Mouse (Mus musculus) midbrain, postnatal 0 days (tissue): ENCODE measurements around the gene Cxcr2. TPM values are rescaled to one million over a fixed set of nuclear protein-coding genes. Genes with fewer than 3 reads are reported as not detected.

Experiments used
- ATAC-seq: fragments of 200-750 bp; cut with Nextera tagmentation; 2 replicates; pipeline ENCODE4 v1.8.0; 2017; ENCODE audit warnings: moderate number of reproducible peaks, mild to moderate bottlenecking, moderate TSS enrichment, moderate library complexity; ENCODE audit not compliant: low FRiP score
- DNase-seq: peaks from one replicate; pipeline ENCODE4 v3.0.0-alpha.2; 2015; ENCODE audit warnings: low spot score
- H3K27ac ChIP-seq: fragments of 300-500 bp; sonication (generic); 2 replicates; pipeline ENCODE4 v1.5.1; 2014; ENCODE audit warnings: low read depth, mild to moderate bottlenecking, low read length, mixed read lengths
- H3K27me3 ChIP-seq: fragments of 300-500 bp; sonication (generic); 2 replicates; pipeline ENCODE4 v1.6.1; 2014; ENCODE audit warnings: low read length, control low read depth, mixed read lengths; ENCODE audit not compliant: insufficient read depth
- H3K36me3 ChIP-seq: fragments of 300-500 bp; sonication (generic); 2 replicates; pipeline ENCODE4 v1.6.1; 2014; ENCODE audit warnings: low read length, control low read depth, mixed read lengths; ENCODE audit not compliant: insufficient read depth
- H3K4me1 ChIP-seq: fragments of 300-500 bp; sonication (generic); 2 replicates; pipeline ENCODE4 v1.6.1; 2014; ENCODE audit warnings: mild to moderate bottlenecking, control low read depth, antibody characterized with exemption, low read length, mixed read lengths; ENCODE audit not compliant: insufficient read depth
- H3K4me2 ChIP-seq: fragments of 300-500 bp; sonication (generic); 2 replicates; pipeline ENCODE4 v1.6.1; 2014; ENCODE audit warnings: low read depth, mild to moderate bottlenecking, low read length, mixed read lengths; ENCODE audit not compliant: poor library complexity, severe bottlenecking
- H3K4me3 ChIP-seq: fragments of 300-500 bp; sonication (generic); 2 replicates; pipeline ENCODE4 v1.5.1; 2014; ENCODE audit warnings: low read depth, mild to moderate bottlenecking, low read length, moderate library complexity
- H3K9ac ChIP-seq: fragments of 300-500 bp; sonication (generic); replicated peaks from 2 replicates; pipeline ENCODE4 v1.6.1; 2014; ENCODE audit warnings: mild to moderate bottlenecking, low read length, moderate library complexity, mixed read lengths; ENCODE audit not compliant: poor library complexity, severe bottlenecking
- H3K9me3 ChIP-seq: fragments of 300-500 bp; sonication (generic); 2 replicates; pipeline ENCODE4 v1.6.1; 2016; ENCODE audit warnings: low read length, control low read depth
- CTCF ChIP-seq: IDR thresholded peaks from 2 replicates; pipeline ENCODE4 v1.5.1; 2016; ENCODE audit warnings: antibody characterized with exemption, mild to moderate bottlenecking
- WGBS: fragments of 180-500 bp; shearing (Covaris S2); extraction: QIAGEN DNeasy Blood & Tissue Kit; methylation state at CpG from one replicate; pipeline ENCODE4 v1.1.7; 2014; 5-methylcytosine and 5-hydroxymethylcytosine counted together
- microRNA counts: library from miRNA; unstranded; fragments of <30 nt; microRNA quantifications from one replicate; lab custom pipeline; 2015
- microRNA-seq: library from miRNA; unstranded; fragments of <30 nt; microRNA quantifications from one replicate; pipeline ENCODE4, GENCODE M21; 2016; ENCODE audit warnings: borderline number of aligned reads
- polyA plus RNA-seq: library from polyadenylated mRNA; unstranded; fragments of >200 nt; fragmentation: Nextera tagmentation; extraction: Ambion mirVana; gene quantifications from 2 replicates; pipeline ENCODE4 v1.2.1, GENCODE M21; 2015
- total RNA-seq: library from RNA; depleted of rRNA; stranded (reverse); fragments of >200 nt; gene quantifications from 2 replicates; pipeline ENCODE4 v1.2.3, GENCODE M21; 2014; rRNA removed

The Cxcr2 gene
- total and polyA plus RNA-seq, 2 experiments from 2014 or later = 0.16 to 0.38 TPM

GRCm38 (mm10) chr1:74205881-74206280, 52.1 kb downstream of the Cxcr2 start:
- Histone ChIP-seq H3K9me3 (no peaks in the 10 kb centered on the region), H3K4me3 (no peak overlapping the region), H3K36me3 (no peaks in the 10 kb centered on the region), H3K4me2 (no peak overlapping the region), H3K27ac (no peak overlapping the region), H3K4me1 (no peaks in the 10 kb centered on the region), H3K9ac (no peak overlapping the region), H3K27me3 (no peaks in the 10 kb centered on the region)
- DNase-seq (peak; percentile 42), ATAC-seq (no peak)
- TF ChIP-seq CTCF = peak; percentile 75
- 66% methylated on average over 7 of the region's 7 CpGs for WGBS

- Histone ChIP-seq H3K4me1 (no peaks in the 10 kb centered on the region), H3K9ac (no peak overlapping the region), H3K9me3 (no peaks in the 10 kb centered on the region), H3K36me3 (no peaks in the 10 kb centered on the region), H3K4me3 (no peak overlapping the region), H3K4me2 (no peak overlapping the region), H3K27ac (no peak overlapping the region), H3K27me3 (no peaks in the 10 kb centered on the region)
- no peak for TF ChIP-seq CTCF
- no peak for DNase-seq
- 47% methylated on average over 8 of the region's 8 CpGs for WGBS
- ATAC-seq = no peak
Observed at GRCm38 (mm10) chr1:74206642-74207041, 52.9 kb downstream of the Cxcr2 start.

DNA sequence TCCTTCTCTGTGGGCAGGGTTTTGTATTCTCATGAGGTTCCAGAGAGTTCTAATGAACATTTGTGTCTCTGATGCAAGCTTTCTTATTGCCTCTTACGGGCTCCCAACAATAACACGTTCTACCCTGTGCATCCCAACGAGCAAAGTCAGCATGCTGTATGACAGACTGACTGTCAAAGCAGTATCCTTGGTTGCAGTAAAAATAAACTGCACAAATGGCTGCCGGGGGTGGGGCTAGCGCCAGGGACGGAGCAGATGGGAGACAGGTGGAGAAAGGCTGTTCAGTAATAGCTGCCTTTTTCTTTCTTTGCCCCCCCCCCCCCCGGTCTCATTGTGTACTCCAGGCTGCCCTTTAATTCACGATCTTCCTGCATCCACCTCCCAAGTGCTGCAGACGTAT, 54.1 kb downstream of the Cxcr2 start:
- no peaks in the 10 kb centered on the region for H3K36me3 ChIP-seq
- no peaks in the 10 kb centered on the region for H3K27me3 ChIP-seq
- H3K27ac ChIP-seq = no peak overlapping the region
- TF ChIP-seq CTCF = no peak
- no peaks in the 10 kb centered on the region for H3K4me1 ChIP-seq
- no peak overlapping the region for H3K4me2 ChIP-seq
- no peak overlapping the region for H3K9ac ChIP-seq
- DNase-seq (no peak), ATAC-seq (no peak)
- 65% methylated on average over 8 of the region's 9 CpGs for WGBS
- H3K4me3 ChIP-seq = no peak overlapping the region
- no peaks in the 10 kb centered on the region for H3K9me3 ChIP-seq

DNA sequence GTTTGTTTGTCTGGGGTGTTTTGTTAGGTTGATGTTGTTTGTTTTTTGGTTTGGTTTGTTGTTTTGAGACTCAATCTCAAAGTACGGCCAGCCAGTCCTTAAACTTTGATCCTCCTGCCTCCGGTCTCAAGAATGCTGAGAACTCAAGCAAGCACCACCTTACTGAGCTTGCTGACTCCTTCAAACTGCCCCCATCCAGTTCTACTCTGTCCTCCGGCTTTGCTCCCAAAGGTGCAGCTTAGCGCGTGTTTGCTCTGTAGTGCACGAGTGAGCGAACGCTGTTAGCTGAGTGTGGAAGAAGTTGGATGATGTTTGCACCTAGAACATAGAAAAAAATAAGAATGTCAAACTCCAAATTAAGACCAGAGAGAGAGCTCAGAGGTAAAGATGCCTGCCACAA, 55.2 kb downstream of the Cxcr2 start:
- ATAC-seq = no peak
- H3K9ac ChIP-seq = no peak overlapping the region
- WGBS = 91% methylated on average over 8 of the region's 8 CpGs
- no peak for TF ChIP-seq CTCF
- H3K27ac ChIP-seq = no peak overlapping the region
- no peak overlapping the region for H3K4me2 ChIP-seq
- no peaks in the 10 kb centered on the region for H3K9me3 ChIP-seq
- H3K36me3 ChIP-seq = no peaks in the 10 kb centered on the region
- no peaks in the 10 kb centered on the region for H3K27me3 ChIP-seq
- no peak overlapping the region for H3K4me3 ChIP-seq
- no peaks in the 10 kb centered on the region for H3K4me1 ChIP-seq
- DNase-seq = no peak

MicroRNAs within 50 kb of the gene (microRNA counts, 519-probe panel; counts per million panel counts)
- microRNA mmu-miR-1928 (lab: Ali Mortazavi, UCI) = 528 counts per million, percentile 58 among the panel's probes with 10 or more counts

Small RNAs within 50 kb of the gene (microRNA-seq; reads per million reads assigned to microRNA genes)
- gene Mir1928 = not detected

Other genes with a start within 250 kb of the Cxcr2 start
- gene Tns1, start 29.5 kb upstream of the Cxcr2 start, total RNA-seq = 22.5 and 31.5 TPM in 2 replicates
- gene Tns1, start 29.5 kb upstream of the Cxcr2 start, polyA plus RNA-seq = 9.8 and 10.2 TPM in 2 replicates
- 0.33 TPM in 1 of 2 replicates, not detected in the other for gene Rufy4, start 28.4 kb upstream of the Cxcr2 start, total RNA-seq
- gene Rufy4, start 28.4 kb upstream of the Cxcr2 start, polyA plus RNA-seq = 0.09 and 0.11 TPM in 2 replicates
- not detected in 2 replicates for gene Cxcr1, start 40.6 kb downstream of the Cxcr2 start, total RNA-seq
- gene Cxcr1, start 40.6 kb downstream of the Cxcr2 start, polyA plus RNA-seq = not detected in 2 replicates
- 149 and 183 TPM in 2 replicates for gene Arpc2, start 82.1 kb downstream of the Cxcr2 start, total RNA-seq
- gene Arpc2, start 82.1 kb downstream of the Cxcr2 start, polyA plus RNA-seq = 442 and 464 TPM in 2 replicates
- gene Gpbar1, start 124.6 kb downstream of the Cxcr2 start, total RNA-seq = 0.52 TPM in 1 of 2 replicates, not detected in the other
- 0.16 TPM in 1 of 2 replicates, not detected in the other for gene Gpbar1, start 124.6 kb downstream of the Cxcr2 start, polyA plus RNA-seq
- 139 and 148 TPM in 2 replicates for gene Aamp, start 130.7 kb downstream of the Cxcr2 start, total RNA-seq
- 203 and 216 TPM in 2 replicates for gene Aamp, start 130.7 kb downstream of the Cxcr2 start, polyA plus RNA-seq
- gene Pnkd, start 130.9 kb downstream of the Cxcr2 start, total RNA-seq = 101 and 116 TPM in 2 replicates
- 135 and 140 TPM in 2 replicates for gene Pnkd, start 130.9 kb downstream of the Cxcr2 start, polyA plus RNA-seq
- gene Tmbim1, start 151.6 kb downstream of the Cxcr2 start, total RNA-seq = 9.8 and 20.7 TPM in 2 replicates
- 9.8 and 10.5 TPM in 2 replicates for gene Tmbim1, start 151.6 kb downstream of the Cxcr2 start, polyA plus RNA-seq
- gene Catip, start 208.1 kb downstream of the Cxcr2 start, total RNA-seq = 2.7 and 4.0 TPM in 2 replicates
- 1.6 and 2.4 TPM in 2 replicates for gene Catip, start 208.1 kb downstream of the Cxcr2 start, polyA plus RNA-seq
- gene Slc11a1, start 221.2 kb downstream of the Cxcr2 start, total RNA-seq = 7.8 and 12.6 TPM in 2 replicates
- 1.3 and 1.7 TPM in 2 replicates for gene Slc11a1, start 221.2 kb downstream of the Cxcr2 start, polyA plus RNA-seq
- gene Ctdsp1, start 237.5 kb downstream of the Cxcr2 start, total RNA-seq = 23.9 and 29.3 TPM in 2 replicates
- 11.7 and 12.1 TPM in 2 replicates for gene Ctdsp1, start 237.5 kb downstream of the Cxcr2 start, polyA plus RNA-seq